Mouse (Mus musculus) heart, adult 2 months (tissue): ENCODE measurements around the gene Cntn1. TPM values are rescaled to one million over a fixed set of nuclear protein-coding genes. Genes with fewer than 3 reads are reported as not detected.

Source experiments
- DNase-seq, 2 experiments: peaks; one replicate each; pipeline ENCODE4 v3.0.0; 2021
- H3K27ac ChIP-seq: fragments of 200-600 bp; 2 replicates; pipeline ENCODE4 v1.8.1; 2022
- H3K27me3 ChIP-seq: fragments of 200-500 bp; 2 replicates; pipeline ENCODE4 v1.6.1; 2012; ENCODE audit warnings: mild to moderate bottlenecking, low read length, inconsistent platforms, mixed read lengths; ENCODE audit not compliant: control insufficient read depth, insufficient read depth
- H3K36me3 ChIP-seq: fragments of 200-500 bp; 2 replicates; pipeline ENCODE4 v1.6.1; 2012; ENCODE audit warnings: low read length, inconsistent platforms; ENCODE audit not compliant: control insufficient read depth, insufficient read depth
- H3K4me1 ChIP-seq: fragments of 200-500 bp; 2 replicates; pipeline ENCODE4 v1.6.1; 2011; ENCODE audit warnings: low read length; ENCODE audit not compliant: control insufficient read depth, insufficient read depth
- H3K4me3 ChIP-seq: fragments of 200-600 bp; 2 replicates; pipeline ENCODE4 v1.8.1; 2022
- H3K79me2 ChIP-seq: fragments of 200-500 bp; replicated peaks from 2 replicates; pipeline ENCODE4 v1.6.1; 2012; ENCODE audit warnings: mild to moderate bottlenecking, inconsistent platforms, low read length, moderate library complexity, mixed read lengths; ENCODE audit not compliant: control insufficient read depth, insufficient read depth
- H3K9ac ChIP-seq: fragments of 200-500 bp; 2 replicates; pipeline ENCODE4 v1.6.1; 2012; ENCODE audit warnings: low read depth, mild to moderate bottlenecking, control low read depth, inconsistent platforms, low read length, mixed read lengths
- CTCF ChIP-seq: fragments of 200-600 bp; IDR thresholded peaks from 2 replicates; pipeline ENCODE4 v1.8.1; 2022; ENCODE audit warnings: antibody characterized with exemption, mild to moderate bottlenecking, moderate library complexity
- EP300 ChIP-seq: fragments of 200-500 bp; IDR thresholded peaks from 2 replicates; pipeline ENCODE4 v1.6.1; 2011; ENCODE audit warnings: low read depth, low read length, control low read depth; ENCODE audit not compliant: insufficient read depth
- POLR2A ChIP-seq: fragments of 200-500 bp; IDR thresholded peaks from 2 replicates; pipeline ENCODE4 v1.6.1; 2011; ENCODE audit warnings: mild to moderate bottlenecking, low read depth, low read length, control low read depth; ENCODE audit not compliant: insufficient read depth
- WGBS: fragments of 180-500 bp; shearing (Covaris S2); methylation state at CpG from one replicate; pipeline ENCODE4 v1.1.7; 2018; 5-methylcytosine and 5-hydroxymethylcytosine counted together
- intact Hi-C: fragments of 180-260 bp; cut with DNase I; formaldehyde crosslinking; loops from one replicate; pipeline ENCODE4 v1.15.1; 2025
- polyA plus RNA-seq: library from polyadenylated mRNA; depleted of rRNA; stranded (reverse); fragments of >200 nt; gene quantifications from 2 replicates; pipeline ENCODE4 v1.2.3, GENCODE M21; 2012
- total RNA-seq, 2 experiments: library from RNA; stranded (reverse); gene quantifications; 2 replicates each; pipeline ENCODE4 v1.2.3; 2021

The Cntn1 gene
- total and polyA plus RNA-seq, 3 experiments = 0.05 to 0.11 (median 0.08) TPM

DNA sequence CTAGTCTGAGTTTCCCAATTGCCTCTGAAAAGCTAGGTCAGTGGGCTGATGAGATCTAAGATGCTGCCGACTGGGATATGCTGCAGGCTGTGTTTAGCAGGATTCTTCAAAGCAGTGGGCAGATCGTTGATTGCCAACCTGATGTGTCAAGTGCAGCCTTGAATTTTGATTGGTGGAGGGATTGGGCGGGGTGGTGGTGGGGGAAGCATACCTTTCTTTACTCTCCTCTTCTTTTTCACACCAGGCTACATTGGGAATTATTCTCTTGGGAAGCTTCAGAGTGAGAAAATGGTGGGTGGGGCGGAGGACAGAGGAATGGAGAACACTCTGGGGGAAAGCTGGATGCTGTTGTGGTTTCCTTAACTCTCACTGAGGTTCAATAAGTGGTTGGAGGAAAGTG lies 2.9 kb upstream of the Cntn1 start:
- 53% methylated on average over 4 of the region's 4 CpGs for WGBS
- TF ChIP-seq POLR2A (no peak), EP300 (no peak), CTCF (no peak)
- Histone ChIP-seq H3K79me2 (no peaks in the 10 kb centered on the region), H3K4me1 (no peaks in the 10 kb centered on the region), H3K9ac (no peak overlapping the region), H3K4me3 (no peak overlapping the region), H3K27me3 (peaks cover 3% of the 10 kb centered on the region), H3K27ac (no peak overlapping the region), H3K36me3 (no peaks in the 10 kb centered on the region)
- DNase-seq = no peak
- intact Hi-C loops = no loop called here

GRCm38 (mm10) chr15:92048531-92048930 lies 2.4 kb upstream of the Cntn1 start:
- Histone ChIP-seq H3K4me1 (no peaks in the 10 kb centered on the region), H3K79me2 (no peaks in the 10 kb centered on the region), H3K9ac (no peak overlapping the region), H3K36me3 (no peaks in the 10 kb centered on the region), H3K27me3 (peaks cover 3% of the 10 kb centered on the region), H3K27ac (no peak overlapping the region), H3K4me3 (no peak overlapping the region)
- 79% methylated on average over 4 of the region's 4 CpGs for whole genome bisulfite sequencing
- intact Hi-C loops = no loop called here
- TF ChIP-seq POLR2A (no peak), EP300 (no peak), CTCF (no peak)
- DNase-seq = no peak

GRCm38 (mm10) chr15:92051353-92052132 lies 578 bp downstream of the Cntn1 start:
- Histone ChIP-seq H3K79me2 (no peaks in the 10 kb centered on the region), H3K9ac (no peak overlapping the region), H3K27me3 (peaks cover 3% of the 10 kb centered on the region), H3K4me1 (no peaks in the 10 kb centered on the region), H3K4me3 (no peak overlapping the region), H3K36me3 (no peaks in the 10 kb centered on the region), H3K27ac (no peak overlapping the region)
- intact Hi-C loops = no loop called here
- 1% methylated on average over 35 of the region's 35 CpGs for WGBS
- DNase-seq = no peak
- TF ChIP-seq EP300 (no peak), CTCF (no peak), POLR2A (no peak)

GRCm38 (mm10) chr15:92052133-92052463 lies 1.1 kb downstream of the Cntn1 start:
- Histone ChIP-seq H3K4me1 (no peaks in the 10 kb centered on the region), H3K9ac (no peak overlapping the region), H3K4me3 (no peak overlapping the region), H3K36me3 (no peaks in the 10 kb centered on the region), H3K79me2 (no peaks in the 10 kb centered on the region), H3K27me3 (peaks cover 3% of the 10 kb centered on the region), H3K27ac (no peak overlapping the region)
- intact Hi-C loops = no loop called here
- no peak for DNase-seq
- WGBS = 6% methylated on average over 4 of the region's 4 CpGs
- TF ChIP-seq POLR2A (no peak), CTCF (no peak), EP300 (no peak)

DNA sequence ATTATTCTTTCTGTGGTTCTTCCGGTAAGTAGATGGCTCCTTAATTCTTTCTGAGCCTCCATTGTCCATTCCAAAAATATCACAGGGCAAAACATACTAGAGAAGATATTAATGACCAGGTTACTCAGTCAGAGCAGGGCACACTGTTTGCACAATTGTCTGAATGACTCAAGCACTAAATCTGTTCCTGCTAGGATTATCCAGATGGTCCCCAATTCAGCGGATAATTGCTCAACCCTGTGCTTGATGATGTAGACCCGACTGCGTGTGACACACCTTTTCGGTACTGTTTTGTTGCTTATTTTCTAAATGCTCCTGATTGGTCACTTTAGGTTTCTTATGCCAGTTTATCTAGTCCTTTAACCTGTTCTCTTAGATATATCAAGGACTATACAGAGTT lies 6.6 kb downstream of the Cntn1 start:
- Histone ChIP-seq H3K79me2 (no peaks in the 10 kb centered on the region), H3K27ac (no peak overlapping the region), H3K4me1 (no peaks in the 10 kb centered on the region), H3K9ac (no peak overlapping the region), H3K4me3 (no peak overlapping the region), H3K36me3 (no peaks in the 10 kb centered on the region), H3K27me3 (no peaks in the 10 kb centered on the region)
- intact Hi-C loops = no loop called here
- TF ChIP-seq POLR2A (no peak), CTCF (no peak), EP300 (no peak)
- WGBS = 87% methylated on average over 5 of the region's 5 CpGs
- DNase-seq = no peak

DNA sequence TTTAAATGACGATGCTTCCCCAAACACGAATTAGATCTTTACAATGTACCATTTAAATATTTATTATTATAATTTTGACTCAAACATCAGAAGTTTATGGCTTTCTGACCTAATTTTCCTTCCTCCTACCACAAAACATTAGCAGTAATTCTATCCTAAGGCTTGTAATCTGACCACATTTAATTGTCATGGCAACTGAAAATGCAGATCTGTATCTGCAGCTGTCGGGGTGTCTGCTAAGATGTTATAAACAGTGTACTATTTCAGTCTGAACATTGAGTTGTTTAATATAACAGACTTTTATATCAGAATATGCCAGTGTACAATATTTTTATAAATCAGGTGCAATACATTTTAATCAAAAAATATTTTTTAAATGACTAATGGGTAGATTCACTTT lies 10.0 kb downstream of the Cntn1 start:
- TF ChIP-seq EP300 (no peak), POLR2A (no peak), CTCF (no peak)
- DNase-seq = no peak
- Histone ChIP-seq H3K27ac (no peak overlapping the region), H3K9ac (no peak overlapping the region), H3K4me1 (no peaks in the 10 kb centered on the region), H3K27me3 (no peaks in the 10 kb centered on the region), H3K36me3 (no peaks in the 10 kb centered on the region), H3K4me3 (no peak overlapping the region), H3K79me2 (no peaks in the 10 kb centered on the region)
- 74% methylated on average over 3 of the region's 3 CpGs for WGBS
- intact Hi-C loops = no loop called here
